Mouse (Mus musculus) inflammation-experienced regulatory T-cells, adult 16 weeks (primary cell): ENCODE measurements around the gene Pxdn. TPM values are rescaled to one million over a fixed set of nuclear protein-coding genes. Genes with fewer than 3 reads are reported as not detected.

Experiments
- polyA plus RNA-seq: library from polyadenylated mRNA; unstranded; fragments of 100-300 nt; shearing (Covaris generic); gene quantifications from one replicate; pipeline ENCODE4 v1.2.1, GENCODE M21; 2017

Gene Pxdn
- not detected for polyA plus RNA-seq

DNA sequence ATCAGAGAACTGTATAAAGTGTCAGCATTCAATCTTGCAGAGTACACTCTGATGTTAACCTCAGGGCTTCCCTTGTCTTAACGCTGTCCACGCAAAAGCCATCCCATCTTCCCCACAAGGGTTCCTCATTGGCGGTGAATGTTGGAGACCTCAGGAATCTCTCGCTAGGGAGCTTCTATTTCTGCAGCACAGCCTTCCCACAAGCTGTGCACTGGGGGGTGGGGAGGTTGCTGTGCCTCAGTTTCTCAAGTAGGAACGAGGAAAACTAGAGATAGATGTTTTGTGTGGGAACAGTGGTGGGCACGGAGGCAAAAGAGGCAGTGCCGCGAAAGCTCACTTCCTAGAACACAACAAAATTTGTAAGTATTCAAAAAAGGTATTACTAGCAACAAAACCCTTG is at the start of gene Pxdn:
TSS of gene Pxdn (plus strand) at position 301 of the 400 bp plus-strand sequence.

Other genes with a start within 250 kb of the Pxdn start
- not detected for gene Tpo, start 195.0 kb downstream of the Pxdn start, polyA plus RNA-seq